Mouse (Mus musculus) megakaryocyte, adult 5-6 weeks (primary cell): ENCODE data around the gene Pcnx2. TPM values are rescaled to one million over a fixed set of nuclear protein-coding genes. Genes with fewer than 3 reads are reported as not detected.

Experiments used
- ATAC-seq: 2 replicates; pipeline ENCODE4 v1.8.0; 2016; ENCODE audit warnings: mild to moderate bottlenecking, inconsistent platforms; ENCODE audit not compliant: poor library complexity, severe bottlenecking
- total RNA-seq, 2 experiments: library from RNA; stranded (forward) in 1 of 2; stranded (reverse) in 1 of 2; fragments of 153-499, 151-499 nt in 1 of 2; fragments of 221-1000, 200-1000 nt in 1 of 2; gene quantifications; 2 replicates each; pipeline versions ENCODE4 v1.2.3 to v1.2.4; 2015 to 2017

Gene Pcnx2
- total RNA-seq, 2 experiments from 2014 or later: not detected

- ATAC-seq: no peak
Observed at GRCm38 (mm10) chr8:125763066-125763786, 134.9 kb downstream of the Pcnx2 start.

- ATAC-seq: peak; percentile 83
Observed at GRCm38 (mm10) chr8:125759022-125759421, 139.1 kb downstream of the Pcnx2 start.

GRCm38 (mm10) chr8:125757106-125757496 is 141.0 kb downstream of the Pcnx2 start:
- ATAC-seq: no peak

- 0 out of 2 replicates have a peak, but pooled peaks have one; percentile 31 for ATAC-seq
Observed at GRCm38 (mm10) chr8:125756391-125757105, 141.6 kb downstream of the Pcnx2 start.

GRCm38 (mm10) chr8:125755896-125756295 is 142.2 kb downstream of the Pcnx2 start:
- no peak for ATAC-seq

- no peak for ATAC-seq
Observed at GRCm38 (mm10) chr8:125750846-125751245, 147.3 kb downstream of the Pcnx2 start.

GRCm38 (mm10) chr8:125747390-125747789 is 150.7 kb downstream of the Pcnx2 start:
- no peak for ATAC-seq

GRCm38 (mm10) chr8:125744914-125745576 is 153.1 kb downstream of the Pcnx2 start:
- no peak for ATAC-seq

- peak; percentile 19; the same call in 1 of the 2 replicates for ATAC-seq
Observed at GRCm38 (mm10) chr8:125742406-125742805, 155.7 kb downstream of the Pcnx2 start.

GRCm38 (mm10) chr8:125741855-125742254 is 156.3 kb downstream of the Pcnx2 start:
- ATAC-seq: peak; percentile 72

- ATAC-seq: peak; percentile 54
Observed at GRCm38 (mm10) chr8:125741377-125741776, 156.7 kb downstream of the Pcnx2 start.

GRCm38 (mm10) chr8:125740655-125741054 is 157.5 kb downstream of the Pcnx2 start:
- no peak for ATAC-seq

GRCm38 (mm10) chr8:125738956-125739355 is 159.2 kb downstream of the Pcnx2 start:
- ATAC-seq: no peak

GRCm38 (mm10) chr8:125733964-125734956 is 163.9 kb downstream of the Pcnx2 start:
- peak; percentile 79 for ATAC-seq

GRCm38 (mm10) chr8:125729746-125730145 is 168.4 kb downstream of the Pcnx2 start, which contains the start of gene Ntpcr:
Gene Ntpcr, plus strand, starts transcription at chr8:125729963.
- ATAC-seq: no peak

GRCm38 (mm10) chr8:125727797-125728196 is 170.3 kb downstream of the Pcnx2 start:
- no peak for ATAC-seq

GRCm38 (mm10) chr8:125726986-125727385 is 171.1 kb downstream of the Pcnx2 start:
- ATAC-seq: no peak

- no peak for ATAC-seq
Observed at GRCm38 (mm10) chr8:125726143-125726542, 172.0 kb downstream of the Pcnx2 start.

- peak; percentile 88 for ATAC-seq
Observed at GRCm38 (mm10) chr8:125725037-125725820, 172.9 kb downstream of the Pcnx2 start.
